Mouse (Mus musculus) CH12.LX (cell line): ENCODE data around the gene Rrbp1. TPM values are rescaled to one million over a fixed set of nuclear protein-coding genes. Genes with fewer than 3 reads are reported as not detected.

Experiments used
- DNase-seq: peaks from one replicate; pipeline ENCODE4 v3.0.0-alpha.2; 2013; ENCODE audit errors: extremely low read depth
- H3K27ac ChIP-seq: 2 replicates; pipeline ENCODE4 v1.5.1; 2012; ENCODE audit warnings: low read depth, mild to moderate bottlenecking, control low read depth, moderate library complexity; ENCODE audit not compliant: insufficient read depth
- H3K27me3 ChIP-seq: replicated peaks from 2 replicates; pipeline ENCODE3; 2012; ENCODE audit warnings: inconsistent platforms
- H3K36me3 ChIP-seq, 2 experiments: replicated peaks in 1 of 2; 2 replicates each; pipeline versions ENCODE3 to v1.6.1; 2012; ENCODE audit warnings: inconsistent platforms in 1 of 2, low read length in 1 of 2, mild to moderate bottlenecking in 1 of 2, mixed read lengths in 1 of 2, moderate library complexity in 1 of 2; ENCODE audit not compliant: control insufficient read depth in 1 of 2, insufficient read depth in 1 of 2
- H3K4me1 ChIP-seq, 2 experiments: 2 replicates each; pipeline ENCODE4 v1.6.1; 2012; ENCODE audit warnings: inconsistent platforms in 1 of 2, moderate library complexity in 1 of 2; ENCODE audit not compliant: insufficient read depth in 2 of 2, control insufficient read depth in 1 of 2
- H3K4me2 ChIP-seq: 2 replicates; pipeline ENCODE4 v1.6.1; 2012; ENCODE audit warnings: low read depth, mild to moderate bottlenecking, control low read depth; ENCODE audit not compliant: poor library complexity, insufficient read depth, severe bottlenecking
- H3K4me3 ChIP-seq, 3 experiments: fragments of 150-350 bp in 1 of 3; sonication (generic) in 1 of 3; replicated peaks in 1 of 3; 2 replicates each; pipeline versions ENCODE3 to v1.5.1; 2011 to 2012; ENCODE audit warnings: low read depth in 2 of 3, low read length in 2 of 3, mild to moderate bottlenecking in 2 of 3, moderate library complexity in 2 of 3, control low read depth in 1 of 3, improper control_type of control experiment in 1 of 3, inconsistent platforms in 1 of 3, mixed read lengths in 1 of 3; ENCODE audit not compliant: poor library complexity in 1 of 3
- H3K79me2 ChIP-seq: replicated peaks from 2 replicates; pipeline ENCODE4 v1.6.1; 2012; ENCODE audit warnings: mild to moderate bottlenecking, moderate library complexity; ENCODE audit not compliant: control insufficient read depth, poor library complexity, insufficient read depth, severe bottlenecking; ENCODE audit errors: extremely low read depth
- H3K9ac ChIP-seq: 2 replicates; pipeline ENCODE4 v1.6.1; 2012; ENCODE audit warnings: low read depth, mild to moderate bottlenecking, control low read depth, moderate library complexity; ENCODE audit not compliant: insufficient read depth
- H3K9me3 ChIP-seq: replicated peaks from 2 replicates; pipeline ENCODE3; 2012; ENCODE audit warnings: low read length, inconsistent platforms, mixed read lengths
- CTCF ChIP-seq, 2 experiments: IDR thresholded peaks in 1 of 2; conservative IDR thresholded peaks in 1 of 2; 2 replicates each; pipeline ENCODE4 v1.5.1; 2011 to 2012; ENCODE audit warnings: low read depth in 2 of 2, low read length in 2 of 2, improper control_type of control experiment in 1 of 2, inconsistent platforms in 1 of 2, mild to moderate bottlenecking in 1 of 2, moderate library complexity in 1 of 2
- E2F4 ChIP-seq: IDR thresholded peaks from 2 replicates; pipeline ENCODE4 v1.6.1; 2011; ENCODE audit warnings: low read depth, low read length, improper control_type of control experiment; ENCODE audit not compliant: insufficient replicate concordance
- ELF1 ChIP-seq: IDR thresholded peaks from 2 replicates; pipeline ENCODE4 v1.6.1; 2014; ENCODE audit warnings: low read depth, mild to moderate bottlenecking, inconsistent platforms, low read length, improper control_type of control experiment
- GABPA ChIP-seq: IDR thresholded peaks from 2 replicates; pipeline ENCODE4 v1.6.1; 2012; ENCODE audit warnings: low read depth, low read length, improper control_type of control experiment, inconsistent platforms; ENCODE audit not compliant: insufficient replicate concordance
- HCFC1 ChIP-seq: IDR thresholded peaks from 2 replicates; pipeline ENCODE4 v1.6.1; 2012; ENCODE audit warnings: low read depth, mild to moderate bottlenecking, inconsistent platforms, low read length, improper control_type of control experiment
- IRF4 ChIP-seq: IDR thresholded peaks from 2 replicates; pipeline ENCODE4 v1.6.1; 2014; ENCODE audit warnings: low read depth, mild to moderate bottlenecking, inconsistent platforms, low read length, improper control_type of control experiment
- JUND ChIP-seq: conservative IDR thresholded peaks from 2 replicates; pipeline ENCODE4 v1.6.1; 2011; ENCODE audit warnings: low read depth, low read length, improper control_type of control experiment
- KAT2A ChIP-seq: IDR thresholded peaks from 2 replicates; pipeline ENCODE4 v1.6.1; 2012; ENCODE audit warnings: low read length, improper control_type of control experiment, inconsistent platforms; ENCODE audit not compliant: insufficient replicate concordance
- MAFK ChIP-seq: IDR thresholded peaks from 2 replicates; pipeline ENCODE4 v1.6.1; 2011; ENCODE audit warnings: low read length, improper control_type of control experiment; ENCODE audit not compliant: insufficient replicate concordance
- MAX ChIP-seq: IDR thresholded peaks from 2 replicates; pipeline ENCODE4 v1.6.1; 2011; ENCODE audit warnings: low read length, improper control_type of control experiment
- MAZ ChIP-seq: IDR thresholded peaks from 2 replicates; pipeline ENCODE4 v1.6.1; 2012; ENCODE audit warnings: low read depth, mild to moderate bottlenecking, inconsistent platforms, low read length, improper control_type of control experiment, moderate library complexity
- MEF2A ChIP-seq: IDR thresholded peaks from 2 replicates; pipeline ENCODE4 v1.6.1; 2014; ENCODE audit warnings: low read depth, mild to moderate bottlenecking, inconsistent platforms, low read length, improper control_type of control experiment, borderline replicate concordance
- MXI1 ChIP-seq: IDR thresholded peaks from 2 replicates; pipeline ENCODE4 v1.6.1; 2011; ENCODE audit warnings: mild to moderate bottlenecking, low read depth, low read length, improper control_type of control experiment
- MYC ChIP-seq: IDR thresholded peaks from 2 replicates; pipeline ENCODE4 v1.6.1; 2011; ENCODE audit warnings: low read depth, mild to moderate bottlenecking, improper control_type of control experiment, low read length
- NELFE ChIP-seq: IDR thresholded peaks from 2 replicates; pipeline ENCODE4 v1.6.1; 2011; ENCODE audit warnings: low read depth, low read length, improper control_type of control experiment
- PAX5 ChIP-seq: IDR thresholded peaks from 2 replicates; pipeline ENCODE4 v1.6.1; 2012; ENCODE audit warnings: low read length, inconsistent platforms, mixed read lengths
- POLR2A ChIP-seq: IDR thresholded peaks from 2 replicates; pipeline ENCODE4 v1.6.1; 2011; ENCODE audit warnings: low read depth, mild to moderate bottlenecking, improper control_type of control experiment, low read length
- RAD21 ChIP-seq: IDR thresholded peaks from 2 replicates; pipeline ENCODE4 v1.6.1; 2011; ENCODE audit warnings: low read depth, mild to moderate bottlenecking, low read length, improper control_type of control experiment, moderate library complexity
- RCOR1 ChIP-seq: conservative IDR thresholded peaks from 2 replicates; pipeline ENCODE4 v1.6.1; 2012; ENCODE audit warnings: low read depth, mild to moderate bottlenecking, inconsistent platforms, low read length, improper control_type of control experiment
- SIN3A ChIP-seq: IDR thresholded peaks from 2 replicates; pipeline ENCODE4 v1.6.1; 2012; ENCODE audit warnings: low read length, improper control_type of control experiment, inconsistent platforms
- SMC3 ChIP-seq: IDR thresholded peaks from 2 replicates; pipeline ENCODE4 v1.6.1; 2011; ENCODE audit warnings: low read depth, low read length, improper control_type of control experiment
- TCF12 ChIP-seq: IDR thresholded peaks from 2 replicates; pipeline ENCODE4 v1.6.1; 2014; ENCODE audit warnings: low read depth, mild to moderate bottlenecking, inconsistent platforms, low read length, improper control_type of control experiment
- UBTF ChIP-seq: IDR thresholded peaks from 2 replicates; pipeline ENCODE4 v1.6.1; 2012; ENCODE audit warnings: low read depth, mild to moderate bottlenecking, inconsistent platforms, low read length, improper control_type of control experiment, moderate library complexity
- USF1 ChIP-seq: IDR thresholded peaks from 2 replicates; pipeline ENCODE4 v1.6.1; 2014; ENCODE audit warnings: low read depth, mild to moderate bottlenecking, inconsistent platforms, low read length, improper control_type of control experiment
- ZC3H11A ChIP-seq: IDR thresholded peaks from 2 replicates; pipeline ENCODE4 v1.6.1; 2012; ENCODE audit warnings: low read depth, mild to moderate bottlenecking, inconsistent platforms, low read length, improper control_type of control experiment
- ZKSCAN1 ChIP-seq: IDR thresholded peaks from 2 replicates; pipeline ENCODE4 v1.6.1; 2012; ENCODE audit warnings: low read depth, inconsistent platforms, low read length, improper control_type of control experiment, borderline replicate concordance
- ZNF384 ChIP-seq: IDR thresholded peaks from 2 replicates; pipeline ENCODE4 v1.6.1; 2012; ENCODE audit warnings: low read depth, low read length, improper control_type of control experiment, inconsistent platforms
- dilution Hi-C: fragments of 300-500 bp; cut with MboI; formaldehyde crosslinking; loops from 2 replicates; pipeline ENCODE4 v1.14.3; 2020; ENCODE audit warnings: low sequenced_read_pairs; ENCODE audit not compliant: extremely low pct_unique_long_range_greater_than_20kb, extremely low pct_ligation_motif_present
- in situ Hi-C: fragments of 300-500 bp; cut with MboI; formaldehyde crosslinking; loops from 3 replicates; pipeline ENCODE4 v1.14.3; 2019; ENCODE audit warnings: low sequenced_read_pairs, low pct_ligation_motif_present, low pct_unique_long_range_greater_than_20kb, mixed read lengths
- polyA plus RNA-seq: library from polyadenylated mRNA; unstranded; fragments of >175 nt; gene quantifications from 2 replicates; pipeline ENCODE4 v1.2.1, GENCODE M21; 2012; ENCODE audit warnings: low read depth; ENCODE audit not compliant: insufficient read length
- total RNA-seq, 2 experiments: library from RNA; depleted of rRNA; stranded (reverse); fragments of 300-350 nt in 1 of 2; fragments of >200 nt in 1 of 2; gene quantifications; 2 replicates each; pipeline ENCODE4 v1.2.3; 2012 to 2014

The Rrbp1 gene
- total and polyA plus RNA-seq, 3 experiments: 42.4 to 127 (median 49.3) TPM

DNA sequence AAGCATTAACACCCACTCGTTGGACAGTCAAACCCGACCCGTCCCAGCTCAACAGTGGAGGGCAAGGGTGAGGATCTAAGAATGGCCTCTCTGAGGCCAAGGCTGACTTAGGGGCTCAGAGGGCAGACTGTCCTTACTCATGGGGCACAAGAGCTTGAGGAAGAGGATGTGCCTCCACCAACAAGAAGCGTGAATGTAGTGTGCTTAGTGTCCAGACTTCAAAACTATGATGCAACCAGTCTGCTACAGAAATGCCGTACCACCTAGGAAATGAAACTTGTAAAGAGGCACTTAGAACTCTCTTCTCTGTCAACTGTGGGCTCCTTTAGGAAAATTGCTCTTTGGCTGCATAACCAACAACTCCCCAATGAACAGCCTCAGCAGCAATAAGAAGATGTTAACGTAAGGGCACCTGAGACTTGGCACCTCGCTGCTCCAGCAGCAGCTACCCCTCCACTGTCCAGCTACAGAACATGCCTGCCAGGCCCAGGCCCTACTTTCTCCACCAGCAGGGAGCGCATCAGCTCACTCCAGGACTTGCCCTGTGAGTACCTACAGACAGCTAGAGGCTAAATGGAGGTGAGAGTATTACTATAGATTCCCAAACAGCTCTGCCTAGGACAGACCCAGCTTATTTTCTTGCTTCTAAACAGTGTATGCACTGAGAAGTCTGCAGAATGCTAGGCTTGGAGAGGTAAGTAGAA lies 32.5 kb downstream of the Rrbp1 start:
- H3K27ac ChIP-seq: no peak overlapping the region
- peak; percentile 27 for DNase-seq
- H3K79me2 ChIP-seq: no peaks in the 10 kb centered on the region
- no peaks in the 10 kb centered on the region for H3K27me3 ChIP-seq
- H3K4me1 ChIP-seq: peaks cover 19 to 84% of the 10 kb centered on the region in 2 experiments
- H3K4me3 ChIP-seq: no peak overlapping the region
- H3K9me3 ChIP-seq: no peaks in the 10 kb centered on the region
- H3K9ac ChIP-seq: no peak overlapping the region
- in situ Hi-C loops (no loop called here), dilution Hi-C loops (no loop called here)
- peaks cover 11 to 66% of the 10 kb centered on the region in 2 experiments for H3K36me3 ChIP-seq
- H3K4me2 ChIP-seq: no peak overlapping the region
- TF ChIP-seq MAZ: no peak
- no peak for TF ChIP-seq MAX
- no peak for TF ChIP-seq USF1
- no peak for TF ChIP-seq POLR2A
- peak; percentile 45 for TF ChIP-seq RAD21
- TF ChIP-seq HCFC1: no peak
- TF ChIP-seq UBTF: no peak
- TF ChIP-seq GABPA: no peak
- no peak for TF ChIP-seq PAX5
- TF ChIP-seq CTCF (conservative IDR thresholded peaks at IDR 0.05 in 1 of 2, IDR thresholded peaks at IDR 0.05 in 1 of 2; ENCODE audit: low read depth in 2 of 2, low read length in 2 of 2): peak in 1 of 2 experiments; percentile 57; a peak in 2 of 4 replicates
- TF ChIP-seq MYC: 0 out of 2 replicates have a peak, but pooled peaks have one; percentile 10
- TF ChIP-seq JUND: no peak
- no peak for TF ChIP-seq RCOR1
- no peak for TF ChIP-seq E2F4
- TF ChIP-seq SIN3A: no peak
- no peak for TF ChIP-seq TCF12
- TF ChIP-seq IRF4: no peak
- TF ChIP-seq ZKSCAN1: no peak
- TF ChIP-seq SMC3: peak; percentile 60
- no peak for TF ChIP-seq ZC3H11A
- TF ChIP-seq ZNF384: no peak
- no peak for TF ChIP-seq KAT2A
- no peak for TF ChIP-seq ELF1
- no peak for TF ChIP-seq MXI1
- TF ChIP-seq MAFK: no peak
- no peak for TF ChIP-seq MEF2A
- TF ChIP-seq NELFE: no peak
